Mouse (Mus musculus) intestine, embryonic 14.5 days (tissue): ENCODE measurements around the gene Ppp2r2c. TPM values are rescaled to one million over a fixed set of nuclear protein-coding genes. Genes with fewer than 3 reads are reported as not detected.
A peak's percentile ranks its signal among the peaks of the same experiment; 100 is the strongest.
"Not testable (repeated sequence)": the region's sequence is repeated elsewhere in the genome, so short reads cannot be mapped to it uniquely, and the experiment has no call there.

Experiments
- ATAC-seq: fragments of 200-750 bp; cut with Nextera tagmentation; replicated peaks from 2 replicates; pipeline ENCODE4 v1.8.0; 2017; ENCODE audit warnings: low read depth, moderate number of reproducible peaks, moderate TSS enrichment, moderate library complexity; ENCODE audit not compliant: low FRiP score, low TSS enrichment
- DNase-seq: peaks from one replicate; pipeline ENCODE4 v3.0.0-alpha.2; 2018; ENCODE audit warnings: low spot score
- H3K27ac ChIP-seq: fragments of 300-500 bp; sonication (generic); 2 replicates; pipeline ENCODE4 v1.5.1; 2014; ENCODE audit warnings: low read depth, mild to moderate bottlenecking, control low read depth
- H3K27me3 ChIP-seq: fragments of 300-500 bp; sonication (generic); replicated peaks from 2 replicates; pipeline ENCODE4 v1.6.1; 2014; ENCODE audit warnings: low read length, control low read depth; ENCODE audit not compliant: control insufficient read depth, insufficient read depth
- H3K36me3 ChIP-seq: fragments of 300-500 bp; sonication (generic); 2 replicates; pipeline ENCODE4 v1.6.1; 2014; ENCODE audit warnings: low read length, control low read depth; ENCODE audit not compliant: control insufficient read depth, insufficient read depth
- H3K4me1 ChIP-seq: fragments of 300-500 bp; sonication (generic); replicated peaks from 2 replicates; pipeline ENCODE4 v1.6.1; 2014; ENCODE audit warnings: low read length, control low read depth, mixed read lengths; ENCODE audit not compliant: control insufficient read depth, insufficient read depth
- H3K4me2 ChIP-seq: fragments of 300-500 bp; sonication (generic); 2 replicates; pipeline ENCODE4 v1.6.1; 2014; ENCODE audit warnings: low read length
- H3K4me3 ChIP-seq: fragments of 300-500 bp; sonication (generic); 2 replicates; pipeline ENCODE4 v1.5.1; 2014; ENCODE audit warnings: low read depth, low read length, control low read depth, mixed read lengths
- H3K9ac ChIP-seq: fragments of 300-500 bp; sonication (generic); 2 replicates; pipeline ENCODE4 v1.6.1; 2014; ENCODE audit warnings: mild to moderate bottlenecking, low read length
- H3K9me3 ChIP-seq: fragments of 300-500 bp; sonication (generic); 2 replicates; pipeline ENCODE4 v1.6.1; 2016; ENCODE audit warnings: low read length, control low read depth; ENCODE audit not compliant: control insufficient read depth
- WGBS: fragments of 180-500 bp; shearing (Covaris S2); extraction: QIAGEN DNeasy Blood & Tissue Kit; methylation state at CpG from one replicate; pipeline ENCODE4 v1.1.7; 2014; 5-methylcytosine and 5-hydroxymethylcytosine counted together
- polyA plus RNA-seq: library from polyadenylated mRNA; unstranded; fragments of >200 nt; fragmentation: Nextera tagmentation; extraction: Ambion mirVana; gene quantifications from 2 replicates; pipeline ENCODE4 v1.2.1, GENCODE M21; 2014

Gene Ppp2r2c
- polyA plus RNA-seq, 1 experiment from 2014 or later: 0.73 TPM

DNA sequence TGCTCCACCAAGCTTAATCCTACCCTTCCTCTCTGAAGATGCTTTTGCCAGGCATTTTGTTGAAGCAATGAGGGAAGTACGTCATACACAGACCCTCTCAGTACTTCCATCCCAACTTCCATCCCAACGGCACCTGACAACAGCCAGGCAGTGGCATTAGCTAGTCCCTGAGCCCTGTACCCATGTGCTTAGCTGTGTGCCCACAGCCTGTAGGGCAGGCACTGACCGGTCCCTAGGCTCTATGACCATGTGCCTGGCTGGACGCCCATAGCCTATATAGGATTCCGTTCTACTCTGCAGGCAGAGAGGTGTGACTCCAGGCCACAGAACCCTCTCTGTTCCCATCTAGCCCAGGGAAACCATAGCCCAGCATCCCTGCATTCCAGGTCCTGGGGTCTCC lies 69.7 kb downstream of the Ppp2r2c start:
- 96% methylated on average over 5 of the region's 5 CpGs for WGBS

DNA sequence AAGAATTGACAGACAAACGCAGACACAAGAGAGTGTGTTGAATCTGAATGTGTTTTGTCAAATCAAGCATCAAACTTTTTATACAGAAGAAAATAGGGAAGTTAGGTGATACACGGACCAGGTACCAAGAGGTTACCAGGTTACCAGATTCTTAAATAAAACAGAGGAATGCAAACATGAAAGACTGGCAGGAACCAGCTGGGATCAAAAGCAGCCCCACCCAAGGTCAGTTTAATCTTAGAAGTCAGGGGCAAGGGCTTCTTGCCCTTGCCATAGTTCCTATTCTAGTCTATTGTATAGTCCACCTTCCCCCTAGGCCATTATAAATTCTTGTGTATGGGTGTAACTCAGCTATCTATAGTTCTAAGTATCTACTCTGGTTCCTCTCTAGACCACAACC lies 70.7 kb downstream of the Ppp2r2c start:
- WGBS: 67% methylated on average over 2 of the region's 2 CpGs
- ATAC-seq: not testable (repeated sequence)

More for the DNA sequence above, 69.7 kb downstream of the Ppp2r2c start:
- no peaks in the 10 kb centered on the region for H3K9me3 ChIP-seq
- H3K9ac ChIP-seq: no peak overlapping the region
- H3K36me3 ChIP-seq: no peaks in the 10 kb centered on the region
- H3K27ac ChIP-seq: no peak overlapping the region
- H3K4me3 ChIP-seq: no peak overlapping the region
- no peak overlapping the region for H3K4me2 ChIP-seq
- no peak for ATAC-seq
- DNase-seq: no peak
- H3K27me3 ChIP-seq: no peaks in the 10 kb centered on the region
- H3K4me1 ChIP-seq: no peaks in the 10 kb centered on the region

DNA sequence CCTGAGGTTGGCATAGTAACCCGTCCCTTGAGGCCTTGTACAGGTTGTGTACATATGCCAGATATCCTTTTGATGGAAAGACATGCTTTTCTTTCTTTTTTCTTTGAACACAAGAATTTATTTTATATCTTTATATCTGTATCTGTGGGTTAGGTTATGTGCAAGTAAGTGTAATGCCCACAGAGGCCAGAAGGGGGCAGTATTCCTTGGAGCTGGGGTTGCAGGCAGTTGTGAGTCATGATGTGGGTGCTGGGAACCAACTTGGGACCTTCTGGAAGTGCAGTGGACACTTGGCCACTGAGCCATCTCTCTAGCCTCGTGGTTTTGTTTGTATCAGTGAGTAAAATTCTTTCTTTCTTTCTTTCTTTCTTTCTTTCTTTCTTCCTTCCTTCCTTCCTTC lies 74.1 kb downstream of the Ppp2r2c start:
- Histone ChIP-seq H3K36me3 (no peaks in the 10 kb centered on the region), H3K9me3 (no peaks in the 10 kb centered on the region), H3K27me3 (no peaks in the 10 kb centered on the region), H3K4me1 (no peaks in the 10 kb centered on the region), H3K4me2 (no peak overlapping the region), H3K9ac (no peak overlapping the region), H3K4me3 (no peak overlapping the region), H3K27ac (no peak overlapping the region)
- 92% methylated on average over 2 of the region's 2 CpGs for WGBS
- DNase-seq (no peak), ATAC-seq (no peak)

More for the DNA sequence above, 70.7 kb downstream of the Ppp2r2c start:
- DNase-seq, H3K27me3 ChIP-seq, H3K9me3 ChIP-seq, H3K4me2 ChIP-seq, H3K4me3 ChIP-seq, H3K27ac ChIP-seq, H3K9ac ChIP-seq, H3K36me3 ChIP-seq, H3K4me1 ChIP-seq: not testable (repeated sequence)

DNA sequence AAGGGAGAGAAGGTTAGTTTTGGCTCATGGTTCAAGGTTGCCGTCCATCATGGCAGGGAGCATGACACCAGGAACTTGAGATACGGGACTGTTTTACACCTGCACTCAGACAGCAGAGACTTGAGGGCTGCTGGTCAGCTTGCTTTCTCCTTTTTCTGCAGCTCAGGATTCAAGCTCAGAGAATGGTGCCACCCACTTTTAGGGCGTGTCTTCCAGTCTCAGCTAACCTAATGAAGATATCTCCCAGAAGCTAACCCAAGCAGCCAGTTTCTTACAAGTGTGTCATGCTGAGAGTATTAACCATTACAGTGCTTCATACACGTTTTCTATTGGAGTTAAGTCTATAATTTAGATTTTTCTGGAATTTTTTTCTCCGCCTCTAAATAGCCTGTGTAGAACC lies 76.2 kb downstream of the Ppp2r2c start:
- H3K4me3 ChIP-seq: no peak overlapping the region
- 54% methylated on average over 5 of the region's 5 CpGs for WGBS
- H3K9ac ChIP-seq: no peak overlapping the region
- no peaks in the 10 kb centered on the region for H3K9me3 ChIP-seq
- no peak overlapping the region for H3K4me2 ChIP-seq
- H3K27me3 ChIP-seq: no peaks in the 10 kb centered on the region
- DNase-seq (no peak), ATAC-seq (no peak)
- no peaks in the 10 kb centered on the region for H3K4me1 ChIP-seq
- no peak overlapping the region for H3K27ac ChIP-seq
- no peaks in the 10 kb centered on the region for H3K36me3 ChIP-seq

DNA sequence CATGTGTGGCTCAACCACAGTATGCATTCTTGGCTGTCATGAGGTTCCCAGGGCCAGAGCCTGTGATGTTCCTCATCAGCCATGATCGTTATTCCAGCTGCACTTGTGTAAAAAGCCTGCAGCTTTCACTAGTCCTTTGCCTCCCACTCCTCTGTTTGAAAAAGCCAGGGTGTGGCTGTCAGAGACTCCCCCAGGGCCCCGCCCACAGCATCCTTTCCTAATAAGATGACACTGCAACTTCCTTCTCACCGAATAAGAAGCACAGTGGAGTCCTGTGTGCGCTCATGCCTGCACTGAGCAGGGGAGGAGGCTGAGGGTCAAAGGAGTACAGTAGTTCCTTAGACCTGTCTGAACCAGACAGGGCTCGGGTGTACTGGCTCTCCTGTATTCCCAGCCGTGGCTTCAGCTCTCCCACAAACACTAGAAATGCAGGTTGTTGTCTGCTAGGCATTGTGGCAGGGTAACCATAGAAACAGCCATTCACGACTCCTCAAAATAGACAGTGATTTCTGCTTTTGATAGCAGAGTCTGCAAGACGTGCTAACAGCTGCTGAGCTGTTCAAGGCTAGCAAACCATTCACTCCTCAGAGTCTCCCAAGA lies 76.9 kb downstream of the Ppp2r2c start:
- no peaks in the 10 kb centered on the region for H3K36me3 ChIP-seq
- H3K27ac ChIP-seq: no peak overlapping the region
- DNase-seq: no peak
- H3K4me1 ChIP-seq: no peaks in the 10 kb centered on the region
- ATAC-seq: no peak
- WGBS: 47% methylated on average over 8 of the region's 8 CpGs
- H3K4me3 ChIP-seq: no peak overlapping the region
- no peak overlapping the region for H3K9ac ChIP-seq
- no peak overlapping the region for H3K4me2 ChIP-seq
- H3K27me3 ChIP-seq: no peaks in the 10 kb centered on the region
- no peaks in the 10 kb centered on the region for H3K9me3 ChIP-seq

DNA sequence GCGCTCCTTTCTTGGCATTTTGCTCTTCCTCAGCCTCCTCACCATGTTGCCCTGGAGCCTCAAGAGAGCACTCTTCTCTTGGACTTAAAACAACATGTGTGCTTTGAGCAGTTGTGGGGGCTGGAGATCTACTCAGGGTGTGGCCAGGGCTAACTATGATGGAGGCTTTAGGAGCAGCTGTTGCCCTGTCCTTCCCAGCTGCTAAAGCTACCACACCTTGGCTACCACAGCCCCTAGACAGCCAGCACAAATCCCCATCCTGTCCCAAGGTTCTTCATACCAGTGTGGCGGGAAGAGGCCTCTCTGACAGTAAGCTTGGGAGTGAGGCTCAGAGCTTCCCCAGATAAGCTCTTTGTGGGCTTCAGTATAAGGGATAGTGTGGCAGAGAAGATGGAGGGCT lies 77.4 kb downstream of the Ppp2r2c start:
- Histone ChIP-seq H3K27ac (no peak overlapping the region), H3K36me3 (no peaks in the 10 kb centered on the region), H3K4me1 (no peaks in the 10 kb centered on the region), H3K27me3 (no peaks in the 10 kb centered on the region), H3K9ac (no peak overlapping the region), H3K4me3 (no peak overlapping the region), H3K4me2 (no peak overlapping the region), H3K9me3 (no peaks in the 10 kb centered on the region)
- DNase-seq (no peak), ATAC-seq (no peak)
- 73% methylated on average over 2 of the region's 2 CpGs for WGBS

DNA sequence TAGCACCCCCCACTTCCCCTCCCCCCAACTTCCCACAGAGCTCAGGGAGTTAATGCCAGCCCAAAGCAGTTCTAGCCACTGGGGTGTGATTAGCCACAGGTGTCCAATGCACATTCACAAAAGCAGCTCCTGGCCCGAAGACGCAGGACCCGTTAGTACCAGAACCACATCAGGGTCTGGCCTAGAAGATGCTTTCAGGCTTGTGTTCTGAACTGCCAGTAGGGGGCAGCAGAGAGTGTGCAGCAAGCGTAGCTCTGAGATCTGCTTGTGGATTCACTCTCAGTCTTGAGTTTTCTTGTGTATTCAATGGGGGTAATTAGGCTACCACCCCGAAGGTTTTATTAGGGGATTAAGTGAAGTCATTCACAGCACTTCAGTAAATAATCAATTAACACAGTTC lies 78.1 kb downstream of the Ppp2r2c start:
- H3K4me1 ChIP-seq: no peaks in the 10 kb centered on the region
- no peak overlapping the region for H3K27ac ChIP-seq
- H3K27me3 ChIP-seq: no peaks in the 10 kb centered on the region
- DNase-seq: peak; percentile 77
- no peak overlapping the region for H3K4me2 ChIP-seq
- H3K9me3 ChIP-seq: no peaks in the 10 kb centered on the region
- WGBS: 16% methylated on average over 5 of the region's 5 CpGs
- H3K9ac ChIP-seq: no peak overlapping the region
- H3K36me3 ChIP-seq: no peaks in the 10 kb centered on the region
- no peak overlapping the region for H3K4me3 ChIP-seq
- ATAC-seq: no peak

DNA sequence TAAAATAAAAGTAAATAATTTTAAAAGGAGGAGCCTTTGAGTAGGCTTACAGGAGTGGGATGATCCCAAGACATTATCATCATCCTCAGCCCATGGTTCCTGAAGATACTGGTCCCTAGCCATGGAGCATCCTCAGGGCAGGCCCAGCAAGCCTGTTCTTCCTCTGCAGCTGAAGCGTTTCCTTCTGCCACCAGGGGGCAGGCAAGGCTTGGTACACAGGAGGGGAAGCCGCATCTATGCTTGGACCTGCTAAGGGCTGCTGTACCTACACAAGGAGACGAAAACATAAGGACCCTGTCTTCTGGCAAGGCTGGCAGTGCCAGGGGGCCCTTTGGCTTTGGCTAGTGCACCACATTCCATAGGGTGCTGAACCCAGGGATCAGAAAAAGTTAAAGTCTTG lies 80.5 kb downstream of the Ppp2r2c start:
- 8% methylated on average over 3 of the region's 3 CpGs for WGBS
- peak; percentile 57; the same call in 1 of the 2 replicates for ATAC-seq
- no peak overlapping the region for H3K4me3 ChIP-seq

DNA sequence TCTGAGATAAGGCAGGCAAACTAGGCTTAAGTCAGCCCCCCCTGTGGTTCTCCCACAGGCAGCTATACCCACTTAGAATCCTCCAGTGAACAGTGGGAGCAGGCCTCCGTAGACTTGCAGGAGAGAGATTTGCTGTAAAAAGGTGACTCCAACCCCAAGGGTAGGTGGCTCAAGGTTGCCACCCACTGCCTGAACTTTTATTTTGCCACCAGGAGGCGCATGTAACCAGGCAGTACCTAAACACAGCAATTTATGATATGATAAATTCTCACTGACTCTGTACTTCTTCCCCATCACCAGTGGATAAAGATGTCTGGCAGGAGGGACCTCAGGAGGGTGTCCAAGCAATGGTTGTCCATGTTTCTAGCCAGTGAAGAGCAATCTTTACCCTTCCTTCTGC lies 82.6 kb downstream of the Ppp2r2c start:
- H3K27ac ChIP-seq: no peak overlapping the region
- no peaks in the 10 kb centered on the region for H3K27me3 ChIP-seq
- no peak overlapping the region for H3K4me2 ChIP-seq
- no peaks in the 10 kb centered on the region for H3K36me3 ChIP-seq
- H3K4me3 ChIP-seq: no peak overlapping the region
- WGBS: 52% methylated on average over 2 of the region's 2 CpGs
- H3K4me1 ChIP-seq: no peaks in the 10 kb centered on the region
- no peaks in the 10 kb centered on the region for H3K9me3 ChIP-seq
- no peak for ATAC-seq
- no peak overlapping the region for H3K9ac ChIP-seq
- no peak for DNase-seq

More for the DNA sequence above, 80.5 kb downstream of the Ppp2r2c start:
- Histone ChIP-seq H3K36me3 (no peaks in the 10 kb centered on the region), H3K4me1 (no peaks in the 10 kb centered on the region), H3K4me2 (no peak overlapping the region), H3K27me3 (no peaks in the 10 kb centered on the region), H3K27ac (no peak overlapping the region), H3K9me3 (no peaks in the 10 kb centered on the region), H3K9ac (no peak overlapping the region)
- peak; percentile 90 for DNase-seq
